Mouse (Mus musculus) 3T3-L1 (cell line): Measurements from ENCODE around the gene Prcc.
"Not testable (repeated sequence)": the region's sequence is repeated elsewhere in the genome, so short reads cannot be mapped to it uniquely, and the experiment has no call there.

Experiments
- DNase-seq: peaks from one replicate; pipeline ENCODE4 v3.0.0-alpha.2; 2015; ENCODE audit warnings: low read depth, low spot score

Gene Prcc

GRCm38 (mm10) chr3:87846650-87847110, 38.7 kb downstream of the Prcc start, which contains the start of gene Sh2d2a:
Sh2d2a (plus strand) TSS chr3:87846755.
- DNase-seq, result no peak

- no peak for DNase-seq
Observed at GRCm38 (mm10) chr3:87846186-87846585, 39.2 kb downstream of the Prcc start.

- DNase-seq, result no peak
Observed at GRCm38 (mm10) chr3:87844981-87845380, 40.4 kb downstream of the Prcc start.

GRCm38 (mm10) chr3:87840858-87841257, 44.5 kb downstream of the Prcc start:
- no peak for DNase-seq

GRCm38 (mm10) chr3:87838622-87839021, 46.8 kb downstream of the Prcc start:
- DNase-seq, result peak; percentile 85

- no peak for DNase-seq
Observed at GRCm38 (mm10) chr3:87833482-87833881, 51.9 kb downstream of the Prcc start.

GRCm38 (mm10) chr3:87832109-87832859, 53.1 kb downstream of the Prcc start:
- DNase-seq, result no peak

GRCm38 (mm10) chr3:87829025-87829424, 56.4 kb downstream of the Prcc start:
- DNase-seq, result no peak

GRCm38 (mm10) chr3:87828435-87828834, 57.0 kb downstream of the Prcc start:
- DNase-seq, result no peak

- DNase-seq, result not testable (repeated sequence)
Observed at GRCm38 (mm10) chr3:87824206-87824605, 61.2 kb downstream of the Prcc start, which contains the start of gene Pear1. Pear1 (minus strand) TSS chr3:87824306.

- no peak for DNase-seq
Observed at GRCm38 (mm10) chr3:87818226-87818625, 67.2 kb downstream of the Prcc start.

GRCm38 (mm10) chr3:87816646-87817093, 68.7 kb downstream of the Prcc start:
- DNase-seq, result peak; percentile 90

- no peak for DNase-seq
Observed at GRCm38 (mm10) chr3:87816166-87816565, 69.2 kb downstream of the Prcc start.

- DNase-seq, result no peak
Observed at GRCm38 (mm10) chr3:87812873-87813272, 72.5 kb downstream of the Prcc start.

- no peak for DNase-seq
Observed at GRCm38 (mm10) chr3:87812413-87812812, 73.0 kb downstream of the Prcc start.

GRCm38 (mm10) chr3:87811297-87811696, 74.1 kb downstream of the Prcc start:
- DNase-seq, result no peak

GRCm38 (mm10) chr3:87809322-87809962, 76.0 kb downstream of the Prcc start:
- DNase-seq, result no peak
